Mouse (Mus musculus) bone marrow, adult 2 months (tissue): Measurements from ENCODE around the gene Nanos3. TPM values are rescaled to one million over a fixed set of nuclear protein-coding genes. Genes with fewer than 3 reads are reported as not detected.
A peak's percentile ranks its signal among the peaks of the same experiment; 100 is the strongest.

ENCODE experiments used
- H3K27ac ChIP-seq: fragments of 200-500 bp; 2 replicates; pipeline ENCODE4 v1.5.1; 2012; ENCODE audit warnings: low read depth, mild to moderate bottlenecking, control low read depth, inconsistent platforms, low read length; ENCODE audit not compliant: control insufficient read depth, poor library complexity, insufficient read depth
- H3K4me1 ChIP-seq: fragments of 200-500 bp; 2 replicates; pipeline ENCODE4 v1.6.1; 2011; ENCODE audit warnings: low read length; ENCODE audit not compliant: control insufficient read depth, insufficient read depth
- H3K4me3 ChIP-seq: fragments of 200-500 bp; replicated peaks from 2 replicates; pipeline ENCODE3; 2011; ENCODE audit warnings: mild to moderate bottlenecking, low read depth, low read length, control low read depth; ENCODE audit not compliant: control insufficient read depth
- CTCF ChIP-seq: fragments of 200-500 bp; IDR thresholded peaks from 2 replicates; pipeline ENCODE4 v1.5.1; 2011; ENCODE audit warnings: low read length, control low read depth; ENCODE audit not compliant: control insufficient read depth, insufficient read depth
- POLR2A ChIP-seq: fragments of 200-500 bp; IDR thresholded peaks from 2 replicates; pipeline ENCODE4 v1.6.1; 2011; ENCODE audit warnings: low read depth, mild to moderate bottlenecking, control low read depth, low read length, borderline replicate concordance; ENCODE audit not compliant: control insufficient read depth
- WGBS: fragments of 180-500 bp; shearing (Covaris S2); methylation state at CpG from one replicate; pipeline ENCODE4 v1.1.7; 2018; 5-methylcytosine and 5-hydroxymethylcytosine counted together
- polyA plus RNA-seq: library from polyadenylated mRNA; stranded (reverse); fragments of >200 nt; gene quantifications from 2 replicates; pipeline ENCODE4 v1.2.4, GENCODE M21; 2011; ENCODE audit warnings: low replicate concordance; ENCODE audit not compliant: missing spikeins, insufficient read depth, insufficient read length

Gene Nanos3
- 3.0 TPM in 1 of 2 replicates, not detected in the other for polyA plus RNA-seq

- no peak within 1 kb of the TSS for H3K27ac ChIP-seq
- H3K4me1 ChIP-seq: no peaks in the 10 kb centered on the region; the same call in 1 of the 2 replicates
- WGBS: 88% methylated on average over 7 of the region's 7 CpGs
- TF ChIP-seq CTCF (no peak), POLR2A (no peak)
- H3K4me3 ChIP-seq: peak within 1 kb of the TSS; percentile 48
These were observed at the start of gene Nanos3 for GRCm38 (mm10) chr8:84185117-84185516. Gene Nanos3, minus strand, starts transcription at chr8:84185217.

DNA sequence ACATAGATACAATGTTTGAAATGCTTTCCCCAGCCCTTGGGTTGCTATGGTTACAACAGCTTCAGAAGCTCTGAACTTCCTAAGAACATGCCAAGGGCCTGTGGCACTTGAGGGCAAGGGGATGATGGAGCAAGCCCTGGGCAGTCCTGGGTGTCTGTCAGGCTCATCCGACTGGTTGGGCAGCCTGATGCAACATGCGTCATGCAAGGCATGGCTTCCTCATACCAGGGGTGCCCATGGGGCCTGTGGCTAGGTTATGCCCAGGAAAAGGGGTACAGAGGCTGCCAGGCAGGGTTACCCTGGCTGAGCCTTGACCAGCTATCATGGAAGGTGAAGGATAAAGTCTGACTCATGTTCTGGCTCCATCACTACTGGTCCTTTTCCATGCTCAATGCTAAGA, 48.0 kb upstream of the Nanos3 start:
- TF ChIP-seq POLR2A (no peak), CTCF (no peak)
- no peak overlapping the region for H3K4me3 ChIP-seq
- WGBS: 37% methylated on average over 2 of the region's 2 CpGs
- peak overlapping the region; percentile 11; the same call in 1 of the 2 replicates for H3K27ac ChIP-seq
- H3K4me1 ChIP-seq: peaks cover 3% of the 10 kb centered on the region; the same call in 1 of the 2 replicates

GRCm38 (mm10) chr8:84230735-84231134, 45.7 kb upstream of the Nanos3 start:
- H3K27ac ChIP-seq: no peak overlapping the region
- no peaks in the 10 kb centered on the region for H3K4me1 ChIP-seq
- WGBS: 73% methylated on average over 17 of the region's 17 CpGs
- no peak overlapping the region for H3K4me3 ChIP-seq
- TF ChIP-seq CTCF (peak; percentile 41; the same call in 1 of the 2 replicates), POLR2A (no peak)

- Histone ChIP-seq H3K4me1 (peaks cover 3% of the 10 kb centered on the region; the same call in 1 of the 2 replicates), H3K4me3 (no peak overlapping the region), H3K27ac (no peak overlapping the region)
- WGBS: 79% methylated on average over 21 of the region's 21 CpGs
- no peak for TF ChIP-seq CTCF
- TF ChIP-seq POLR2A: no peak
These were observed 38.5 kb upstream of the Nanos3 start for GRCm38 (mm10) chr8:84223322-84224029.

- Histone ChIP-seq H3K27ac (peak overlapping the region; percentile 81), H3K4me1 (peaks cover 3% of the 10 kb centered on the region), H3K4me3 (no peak overlapping the region)
- TF ChIP-seq POLR2A (peak; percentile 43; the same call in 1 of the 2 replicates), CTCF (no peak)
- 23% methylated on average over 9 of the region's 9 CpGs for WGBS
These were observed 37.6 kb upstream of the Nanos3 start for GRCm38 (mm10) chr8:84222566-84223165.

DNA sequence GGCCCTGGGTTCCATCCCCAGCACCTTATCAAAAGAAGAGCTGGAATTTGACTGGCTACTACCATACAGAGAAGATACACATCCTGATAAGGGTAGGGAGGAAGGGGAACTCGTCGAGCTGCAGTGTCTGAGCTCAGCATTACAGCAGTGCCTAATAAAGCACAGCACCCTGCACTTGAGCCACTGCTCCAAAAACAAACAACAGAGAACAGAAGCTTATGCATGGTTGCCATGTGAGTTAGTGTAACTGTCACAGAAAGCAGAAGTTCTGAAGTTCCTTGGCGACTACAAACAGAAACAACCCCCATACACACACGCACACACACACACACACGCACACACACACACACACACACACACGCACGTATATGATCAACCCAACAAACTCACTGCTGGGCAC, 35.1 kb upstream of the Nanos3 start:
- Histone ChIP-seq H3K4me3 (no peak overlapping the region), H3K27ac (peak overlapping the region; percentile 18), H3K4me1 (peaks cover 3% of the 10 kb centered on the region)
- WGBS: 18% methylated on average over 7 of the region's 7 CpGs
- TF ChIP-seq POLR2A: no peak
- TF ChIP-seq CTCF: no peak

DNA sequence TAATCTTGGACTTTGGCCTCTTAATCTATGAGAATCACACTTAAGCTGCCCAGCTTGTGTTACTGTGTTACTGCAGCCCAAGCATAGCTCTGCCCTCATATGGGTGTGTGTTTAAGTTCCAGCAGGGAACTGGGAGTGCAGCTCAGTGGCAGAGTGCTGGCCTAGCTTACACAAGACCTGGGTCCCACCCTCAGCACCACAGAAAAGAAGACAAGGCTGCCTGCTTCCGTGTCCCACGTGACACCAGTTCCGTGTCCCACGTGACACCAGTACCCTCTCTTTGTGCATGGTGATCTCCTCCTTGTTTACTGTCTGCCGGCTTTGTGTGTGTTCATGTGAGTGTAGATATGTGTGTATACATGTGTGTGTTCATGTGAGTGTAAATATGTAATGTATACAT, 33.1 kb upstream of the Nanos3 start:
- Histone ChIP-seq H3K27ac (peak overlapping the region; percentile 50), H3K4me3 (no peak overlapping the region), H3K4me1 (peaks cover 3% of the 10 kb centered on the region)
- TF ChIP-seq POLR2A: no peak
- TF ChIP-seq CTCF: no peak
- 81% methylated on average over 5 of the region's 5 CpGs for WGBS

DNA sequence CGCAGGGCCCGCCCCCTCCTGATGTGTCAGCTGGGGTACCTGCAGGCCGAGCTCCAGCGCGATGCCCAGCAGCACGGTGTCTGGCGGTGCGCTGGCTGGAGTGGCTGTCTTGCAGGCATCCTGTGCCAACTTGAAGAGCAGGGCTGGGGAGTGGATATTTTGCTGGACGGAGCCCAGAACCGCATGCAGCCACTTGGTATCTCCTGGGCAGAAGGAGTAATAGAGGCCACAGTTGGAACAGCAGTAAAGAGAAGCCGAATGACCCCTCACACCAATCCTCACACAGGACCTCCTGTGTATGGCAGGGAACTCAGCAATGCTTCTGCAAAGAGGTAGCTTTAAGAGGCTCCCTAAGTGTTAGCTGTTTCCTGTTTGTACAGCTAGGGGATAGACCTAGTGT, 32.2 kb upstream of the Nanos3 start:
- TF ChIP-seq POLR2A (no peak), CTCF (no peak)
- WGBS: 92% methylated on average over 11 of the region's 11 CpGs
- Histone ChIP-seq H3K4me1 (peaks cover 3% of the 10 kb centered on the region), H3K27ac (no peak overlapping the region), H3K4me3 (no peak overlapping the region)
